10 mouse cellular contexts compared by ENCODE assay signal in genomic region chr14:21304815-21305214, GRCm38 (mm10).
A peak's percentile ranks its signal among the peaks of the same experiment; 100 is the strongest.
DNase-seq lines count a peak whose midpoint lies in the region; ATAC-seq and TF ChIP-seq lines count a peak whose summit lies in the region.
"Had no signal": no experiment of that assay in that cellular context is flagged by ENCODE, and none has a peak within 500 bp of the region (broad histone marks: within the 10 kb centered on the region; RNA-seq: fewer than 3 reads in every experiment).

No protein-coding gene starts in this region.

- no peaks in the 10 kb centered on the region for H3K36me3 ChIP-seq in embryonic facial prominence, embryonic 13.5 days
- no peaks in the 10 kb centered on the region for H3K36me3 ChIP-seq in limb, embryonic 11.5 days (ENCODE audit: control insufficient read depth, insufficient read depth, low read length)
- H3K36me3 ChIP-seq in hindbrain, embryonic 13.5 days = no peaks in the 10 kb centered on the region
- H3K36me3 ChIP-seq: kidney, embryonic 15.5 days had no signal

- no peak for TF ChIP-seq CTCF in layer of hippocampus, adult 2 months (conservative IDR thresholded peaks at IDR 0.05)

- H3K4me1 ChIP-seq in embryonic facial prominence, embryonic 13.5 days = peaks cover 34% of the 10 kb centered on the region
- peaks cover 27% of the 10 kb centered on the region for H3K4me1 ChIP-seq in limb, embryonic 11.5 days (ENCODE audit: control insufficient read depth, insufficient read depth, low read length)
- no peaks in the 10 kb centered on the region; the same call in 1 of the 2 replicates for H3K4me1 ChIP-seq in hindbrain, embryonic 13.5 days (replicated peaks)

- no peak for DNase-seq in cerebellum, postnatal 4 days (ENCODE audit: low spot score in 2 of 2)
- peak in 1 of 2 experiments; percentile 12 for DNase-seq in layer of hippocampus, adult 2 months (ENCODE audit: low spot score in 2 of 2)
- DNase-seq in layer of hippocampus, adult 9-10 months (ENCODE audit: low spot score) = no peak
- DNase-seq in limb, embryonic 11.5 days (ENCODE audit: low spot score) = peak; percentile 57
- no peak for DNase-seq in thymus, postnatal 36 days
- DNase-seq: retina, postnatal 1 day had no signal

- H3K9ac ChIP-seq in embryonic facial prominence, embryonic 13.5 days = no peak overlapping the region
- no peak overlapping the region for H3K9ac ChIP-seq in limb, embryonic 11.5 days (ENCODE audit: low read length)
- no peak overlapping the region for H3K9ac ChIP-seq in hindbrain, embryonic 13.5 days
- H3K9ac ChIP-seq: kidney, embryonic 15.5 days had no signal

- no peak overlapping the region for H3K4me2 ChIP-seq in embryonic facial prominence, embryonic 13.5 days
- no peak overlapping the region for H3K4me2 ChIP-seq in limb, embryonic 11.5 days (ENCODE audit: low read depth, severe bottlenecking)
- H3K4me2 ChIP-seq in hindbrain, embryonic 13.5 days = no peak overlapping the region
- H3K4me2 ChIP-seq: kidney, embryonic 15.5 days had no signal

- H3K9me3 ChIP-seq in embryonic facial prominence, embryonic 13.5 days = no peaks in the 10 kb centered on the region
- no peaks in the 10 kb centered on the region for H3K9me3 ChIP-seq in limb, embryonic 11.5 days (ENCODE audit: control insufficient read depth, low read length)
- no peaks in the 10 kb centered on the region for H3K9me3 ChIP-seq in hindbrain, embryonic 13.5 days
- H3K9me3 ChIP-seq: kidney, embryonic 15.5 days had no signal

- H3K27me3 ChIP-seq in embryonic facial prominence, embryonic 13.5 days = no peaks in the 10 kb centered on the region
- no peaks in the 10 kb centered on the region for H3K27me3 ChIP-seq in limb, embryonic 11.5 days (ENCODE audit: control insufficient read depth, insufficient read depth, low read length)
- H3K27me3 ChIP-seq in hindbrain, embryonic 13.5 days = no peaks in the 10 kb centered on the region
- H3K27me3 ChIP-seq: kidney, embryonic 15.5 days had no signal

- 90% methylated on average over 1 of the region's 1 CpGs for WGBS in embryonic facial prominence, embryonic 13.5 days
- 44% methylated on average over 1 of the region's 1 CpGs for WGBS in limb, embryonic 11.5 days
- 100% methylated on average over 1 of the region's 1 CpGs for WGBS in hindbrain, embryonic 13.5 days

- H3K27ac ChIP-seq in layer of hippocampus, adult 2 months = peak overlapping the region; percentile 40
- H3K27ac ChIP-seq in embryonic facial prominence, embryonic 13.5 days = peak overlapping the region; percentile 51
- H3K27ac ChIP-seq in limb, embryonic 11.5 days (replicated peaks; ENCODE audit: low read depth, low read length) = 0 out of 2 replicates have a peak overlapping the region, but pooled peaks have one; percentile 16
- H3K27ac ChIP-seq in hindbrain, embryonic 13.5 days = no peak overlapping the region
- H3K27ac ChIP-seq: kidney, embryonic 15.5 days had no signal

- ATAC-seq in cerebellum, adult (ENCODE audit: insufficient number of reproducible peaks, low FRiP score, low TSS enrichment) = peak; percentile 92
- no peak for ATAC-seq in embryonic facial prominence, embryonic 13.5 days (ENCODE audit: insufficient number of reproducible peaks, insufficient read depth, low FRiP score, low TSS enrichment, low read depth)
- ATAC-seq in limb, embryonic 11.5 days (ENCODE audit: insufficient number of reproducible peaks, low FRiP score, low TSS enrichment, low read depth) = peak; percentile 31; the same call in 1 of the 2 replicates
- ATAC-seq in hindbrain, embryonic 13.5 days (ENCODE audit: low FRiP score) = no peak

- H3K4me3 ChIP-seq in layer of hippocampus, adult 2 months = no peak overlapping the region
- no peak overlapping the region for H3K4me3 ChIP-seq in embryonic facial prominence, embryonic 13.5 days
- no peak overlapping the region for H3K4me3 ChIP-seq in limb, embryonic 11.5 days (ENCODE audit: low read depth, low read length)
- H3K4me3 ChIP-seq in hindbrain, embryonic 13.5 days = no peak overlapping the region
- H3K4me3 ChIP-seq: kidney, embryonic 15.5 days had no signal

Comparison
In these comparisons a context has a peak if more than half of its experiments do, and no peak if none do; other contexts are left out.
1. ATAC-seq: peak in cerebellum, adult (single experiment) and limb, embryonic 11.5 days (single experiment); none in embryonic facial prominence, embryonic 13.5 days (single experiment) and hindbrain, embryonic 13.5 days (single experiment).